13 mouse cellular contexts compared by ENCODE assay signal in the genomic region with DNA sequence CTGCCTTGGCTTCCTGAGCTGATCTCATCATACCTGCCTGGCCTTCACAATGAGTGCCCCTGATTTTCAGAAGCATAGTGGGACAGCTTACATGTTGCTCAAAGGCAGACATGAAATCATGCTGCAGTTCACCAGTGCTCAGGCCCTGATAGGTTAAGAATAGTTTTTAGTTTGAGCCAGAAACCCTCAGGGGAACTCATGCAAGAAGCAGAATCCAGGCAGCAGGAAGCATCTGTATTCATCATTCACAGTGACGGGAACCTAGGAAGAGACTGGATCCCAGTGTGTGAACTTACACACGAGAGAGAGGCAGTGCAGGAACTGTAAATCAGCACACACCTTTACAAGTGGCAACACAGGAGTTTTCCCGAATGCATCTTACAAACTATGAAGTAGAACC.
DNase-seq lines count a peak whose midpoint lies in the region; ATAC-seq and TF ChIP-seq lines count a peak whose summit lies in the region.
"Had no signal": no experiment of that assay in that cellular context is flagged by ENCODE, and none has a peak within 500 bp of the region (broad histone marks: within the 10 kb centered on the region; RNA-seq: fewer than 3 reads in every experiment).

No protein-coding gene starts in this region.

- ATAC-seq in heart, embryonic 11.5 days (replicated peaks; ENCODE audit: insufficient number of reproducible peaks, low FRiP score, low TSS enrichment) = no peak
- peak; percentile 40; the same call in 1 of the 2 replicates for ATAC-seq in hindbrain, embryonic 16.5 days

- peaks cover 14% of the 10 kb centered on the region for H3K4me1 ChIP-seq in heart, embryonic 11.5 days (ENCODE audit: control insufficient read depth, insufficient read depth, low read length)
- H3K4me1 ChIP-seq in hindbrain, embryonic 16.5 days (ENCODE audit: control insufficient read depth, insufficient read depth, low read depth, low read length) = peaks cover 31% of the 10 kb centered on the region
- H3K4me1 ChIP-seq: liver, embryonic 15.5 days had no signal

- no peaks in the 10 kb centered on the region; the same call in 1 of the 2 replicates for H3K36me3 ChIP-seq in heart, embryonic 11.5 days (ENCODE audit: control insufficient read depth, insufficient read depth, low read length)
- no peaks in the 10 kb centered on the region for H3K36me3 ChIP-seq in hindbrain, embryonic 16.5 days (ENCODE audit: control insufficient read depth, insufficient read depth, low read length)
- H3K36me3 ChIP-seq: liver, embryonic 15.5 days had no signal

- H3K4me3 ChIP-seq in layer of hippocampus, adult 2 months = no peak overlapping the region
- H3K4me3 ChIP-seq in heart, embryonic 11.5 days (ENCODE audit: low read depth, low read length) = no peak overlapping the region
- no peak overlapping the region for H3K4me3 ChIP-seq in hindbrain, embryonic 16.5 days (ENCODE audit: low read length)
- H3K4me3 ChIP-seq: erythroblast, embryonic 14.5 days; liver, embryonic 15.5 days; megakaryocyte, embryonic 14.5 days had no signal

- H3K9ac ChIP-seq in heart, embryonic 11.5 days (ENCODE audit: low read depth, low read length) = no peak overlapping the region; the same call in 1 of the 2 replicates
- H3K9ac ChIP-seq in hindbrain, embryonic 16.5 days (ENCODE audit: low read depth, low read length) = no peak overlapping the region
- H3K9ac ChIP-seq: liver, embryonic 15.5 days had no signal

- no peak for TF ChIP-seq CTCF in layer of hippocampus, adult 2 months (conservative IDR thresholded peaks at IDR 0.05)

- H3K9me3 ChIP-seq in heart, embryonic 11.5 days (replicated peaks; ENCODE audit: control insufficient read depth, low read length) = no peaks in the 10 kb centered on the region
- H3K9me3 ChIP-seq in hindbrain, embryonic 16.5 days (ENCODE audit: control insufficient read depth, low read length) = no peaks in the 10 kb centered on the region
- H3K9me3 ChIP-seq: liver, embryonic 15.5 days; megakaryocyte, embryonic 14.5 days had no signal

- no peaks in the 10 kb centered on the region for H3K27me3 ChIP-seq in heart, embryonic 11.5 days (ENCODE audit: control insufficient read depth, insufficient read depth, low read length)
- H3K27me3 ChIP-seq in hindbrain, embryonic 16.5 days (replicated peaks; ENCODE audit: control insufficient read depth, insufficient read depth, low read length) = no peaks in the 10 kb centered on the region
- H3K27me3 ChIP-seq: CH12.LX; liver, embryonic 15.5 days; megakaryocyte, embryonic 14.5 days had no signal

- 31% methylated on average over 3 of the region's 3 CpGs for WGBS in heart, embryonic 11.5 days (ENCODE audit: insufficient replicate concordance)
- WGBS in hindbrain, embryonic 16.5 days = 15% methylated on average over 3 of the region's 3 CpGs

- no peak for DNase-seq in layer of hippocampus, adult 2 months (ENCODE audit: low spot score in 2 of 2)
- DNase-seq in layer of hippocampus, postnatal 36 days = no peak
- no peak for DNase-seq in left cerebral cortex, adult 9 months (ENCODE audit: low spot score in 2 of 2)
- no peak for DNase-seq in c-Kit-positive CD71-positive TER-119-positive erythroid progenitor cells, embryonic 14.5 days (ENCODE audit: low spot score)
- no peak for DNase-seq in adrenal gland, postnatal 10 days
- no peak for DNase-seq in yolk sac, embryonic 10.5 days (ENCODE audit: low spot score)
- DNase-seq: layer of hippocampus, adult 9-11 months had no signal

- no peak overlapping the region for H3K4me2 ChIP-seq in heart, embryonic 11.5 days
- no peak overlapping the region for H3K4me2 ChIP-seq in hindbrain, embryonic 16.5 days (ENCODE audit: low read length)
- H3K4me2 ChIP-seq: liver, embryonic 15.5 days had no signal

- peak overlapping the region; percentile 52; the same call in 1 of the 2 replicates for H3K27ac ChIP-seq in layer of hippocampus, adult 2 months
- peak overlapping the region; percentile 31; the same call in 1 of the 2 replicates for H3K27ac ChIP-seq in heart, embryonic 11.5 days (ENCODE audit: low read depth, low read length)
- peak overlapping the region; percentile 46 for H3K27ac ChIP-seq in hindbrain, embryonic 16.5 days (ENCODE audit: low read depth, low read length)
- H3K27ac ChIP-seq: liver, embryonic 15.5 days had no signal
